Mouse (Mus musculus) cerebellum, adult (tissue): ENCODE data around the gene Pdcd6ip.
"Not testable (repeated sequence)": the region's sequence is repeated elsewhere in the genome, so short reads cannot be mapped to it uniquely, and the experiment has no call there.

Experiments used
- ATAC-seq: cut with Nextera tagmentation; 2 replicates; pipeline ENCODE4 v1.9.2; 2017; ENCODE audit warnings: mild to moderate bottlenecking, moderate library complexity, mixed read lengths; ENCODE audit not compliant: insufficient number of reproducible peaks, low FRiP score, low TSS enrichment

The Pdcd6ip gene

DNA sequence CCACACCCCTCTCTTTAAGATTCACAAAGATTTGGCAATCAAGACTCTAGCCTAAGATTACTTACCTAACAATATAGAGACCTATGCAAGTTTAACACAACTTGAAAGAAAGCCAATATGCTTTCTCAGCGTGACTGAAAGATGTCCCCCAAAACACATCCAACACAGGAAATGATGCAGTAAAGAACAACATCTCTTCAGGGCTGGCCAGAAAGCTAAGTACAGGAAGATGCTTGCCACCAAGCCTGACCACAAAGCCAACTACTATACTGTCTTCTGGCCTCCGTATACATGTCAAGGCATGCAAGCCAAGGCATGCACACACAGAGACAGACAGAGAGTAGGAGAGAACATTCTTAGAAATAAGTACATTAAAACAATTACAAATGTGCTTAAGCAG, 2.0 kb downstream of the Pdcd6ip start:
- no peak for ATAC-seq

GRCm38 (mm10) chr9:113701441-113702160, 6.5 kb downstream of the Pdcd6ip start:
- ATAC-seq = no peak

- no peak for ATAC-seq
Measured at GRCm38 (mm10) chr9:113687461-113687860, 20.6 kb downstream of the Pdcd6ip start.

DNA sequence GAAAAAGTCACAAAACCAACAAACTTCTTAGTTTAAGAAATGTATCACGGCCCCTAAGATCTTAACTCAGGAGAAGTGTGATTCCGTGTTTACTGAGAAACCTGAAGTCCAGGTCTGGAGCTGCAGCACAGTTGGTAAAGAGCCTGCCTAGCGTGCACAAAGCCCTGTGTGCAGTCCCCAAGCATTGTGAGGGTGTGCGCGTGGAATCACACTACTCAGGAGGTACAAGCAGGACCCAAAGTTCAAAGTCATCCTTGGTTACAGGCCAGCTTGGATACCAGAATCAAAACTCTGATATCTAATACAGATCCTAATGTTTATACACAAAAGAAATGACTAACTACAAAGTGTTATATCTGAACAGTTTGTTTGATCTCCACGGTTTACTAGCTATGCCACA, 34.3 kb downstream of the Pdcd6ip start:
- ATAC-seq = no peak

DNA sequence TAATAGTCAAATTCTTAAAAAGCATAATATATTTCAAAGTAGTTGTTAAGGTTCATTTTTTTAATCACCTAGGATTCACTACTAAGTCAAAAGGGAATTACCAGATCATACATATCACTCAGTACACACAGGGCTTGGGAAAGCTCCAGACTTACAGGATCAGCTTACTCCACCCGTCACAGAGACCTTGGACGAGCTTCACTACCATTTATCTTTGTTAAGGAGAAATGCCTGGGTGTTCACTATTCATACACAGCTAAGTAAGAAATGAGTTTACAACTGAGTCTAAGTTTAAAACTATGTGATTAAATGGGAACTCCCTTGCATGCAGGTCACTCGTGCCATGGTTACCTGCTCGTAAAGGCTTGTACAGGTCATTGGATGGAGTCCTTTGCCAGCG, 35.7 kb downstream of the Pdcd6ip start:
- ATAC-seq = no peak

DNA sequence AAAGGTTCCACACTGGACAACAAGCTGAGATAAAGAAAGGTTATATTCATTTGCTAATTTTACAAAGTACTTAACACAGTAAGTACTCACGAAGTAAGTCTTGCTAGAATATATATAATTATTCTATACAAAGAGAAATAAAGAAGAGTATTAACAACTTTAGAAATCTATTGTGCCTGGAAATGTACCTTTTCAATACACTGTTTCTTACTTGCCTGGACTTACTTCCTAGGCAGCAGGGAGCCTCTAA, 37.3 kb downstream of the Pdcd6ip start:
- no peak for ATAC-seq

DNA sequence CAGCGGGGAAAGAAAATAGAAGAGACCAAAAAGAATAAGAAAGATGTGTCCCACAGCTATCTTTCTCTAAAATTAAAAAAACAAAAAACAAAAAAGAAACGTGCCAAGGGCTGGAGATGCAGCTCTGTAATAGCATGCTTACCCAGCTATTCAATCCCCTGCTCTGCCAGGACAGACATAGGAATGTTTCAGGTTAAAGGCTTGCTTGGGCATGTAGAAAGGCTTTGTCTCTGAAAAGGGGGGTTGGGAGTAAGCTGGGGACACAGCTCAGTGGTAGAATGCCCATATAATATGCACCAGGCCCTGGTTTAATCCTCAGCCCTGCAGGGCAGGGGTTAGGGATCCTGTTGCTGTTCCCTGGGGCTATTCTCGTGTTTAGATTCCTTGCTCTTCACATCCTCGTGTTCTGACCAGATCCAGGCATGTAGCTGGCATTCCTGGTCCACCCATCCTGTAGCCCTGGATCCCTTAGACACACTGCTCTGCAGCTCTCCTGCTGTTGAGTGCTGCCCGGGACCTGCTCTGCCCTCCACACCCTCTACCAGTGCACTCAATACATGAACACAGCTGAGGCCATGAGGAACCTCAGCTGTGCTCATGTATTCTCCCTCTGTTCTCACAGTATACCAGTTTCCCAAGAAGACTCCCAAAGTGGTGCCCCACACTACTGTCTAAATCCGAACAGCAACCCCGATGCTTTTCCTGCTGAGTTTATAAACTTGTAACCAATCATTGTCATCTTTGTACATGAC, 37.8 kb downstream of the Pdcd6ip start:
- ATAC-seq = no peak

DNA sequence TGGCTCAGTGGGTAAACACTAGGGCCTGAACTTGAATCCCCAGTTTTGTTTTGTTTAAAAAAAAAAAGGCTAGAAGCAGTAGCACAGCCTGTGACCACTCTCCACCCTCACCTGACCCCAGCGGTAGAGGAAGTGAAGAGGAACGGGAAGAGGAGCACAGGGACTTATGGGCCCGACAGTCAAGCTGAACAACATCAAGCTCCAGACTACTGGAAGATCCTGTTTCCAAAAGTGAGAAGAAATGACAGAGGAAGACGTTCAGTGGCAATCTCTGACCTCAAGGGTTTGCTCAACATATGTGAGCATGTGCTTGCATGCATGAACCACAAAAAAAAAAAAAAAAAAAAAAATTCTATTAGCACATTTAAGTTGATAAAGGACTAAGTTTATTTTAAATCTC, 44.6 kb downstream of the Pdcd6ip start:
- ATAC-seq = no peak

GRCm38 (mm10) chr9:113657837-113658236, 50.2 kb downstream of the Pdcd6ip start:
- no peak for ATAC-seq

DNA sequence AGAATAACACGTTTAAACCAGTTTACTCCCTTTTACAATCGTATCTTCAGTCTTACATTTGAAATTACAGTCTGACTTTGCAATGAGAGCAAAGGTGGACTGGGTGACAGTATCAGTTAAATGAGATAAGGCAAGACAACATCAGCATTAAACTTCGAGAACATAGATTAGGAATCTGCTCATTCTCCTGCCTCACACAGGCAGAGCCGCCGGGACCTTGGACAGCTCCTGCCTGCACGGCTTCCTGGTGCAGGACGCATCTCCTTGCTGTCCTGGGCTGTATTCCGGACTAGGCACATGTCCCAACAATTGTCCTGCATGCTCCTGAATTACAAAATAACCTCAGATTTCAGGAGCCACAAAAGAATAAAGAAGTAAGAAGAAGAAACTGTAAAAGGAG, 54.5 kb downstream of the Pdcd6ip start:
- no peak for ATAC-seq

DNA sequence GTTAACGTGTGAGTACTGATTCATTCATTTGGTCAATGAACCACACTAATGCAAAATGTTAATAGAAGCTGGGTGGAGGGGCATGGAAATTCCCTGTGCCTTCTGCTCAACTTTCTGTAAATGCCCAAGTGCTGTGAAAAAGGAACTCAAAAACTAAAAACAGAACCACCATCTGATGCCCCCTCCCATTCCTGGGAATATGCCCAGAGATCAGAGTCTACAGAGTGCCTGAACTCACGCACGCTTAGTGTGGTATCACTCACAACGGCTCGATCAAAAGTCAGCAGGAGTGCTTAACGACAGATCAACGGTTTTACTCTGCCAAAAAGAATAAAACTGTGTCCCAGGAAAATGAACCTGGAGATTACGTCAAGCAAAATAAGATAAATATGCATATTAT, 57.3 kb downstream of the Pdcd6ip start:
- ATAC-seq = no peak

DNA sequence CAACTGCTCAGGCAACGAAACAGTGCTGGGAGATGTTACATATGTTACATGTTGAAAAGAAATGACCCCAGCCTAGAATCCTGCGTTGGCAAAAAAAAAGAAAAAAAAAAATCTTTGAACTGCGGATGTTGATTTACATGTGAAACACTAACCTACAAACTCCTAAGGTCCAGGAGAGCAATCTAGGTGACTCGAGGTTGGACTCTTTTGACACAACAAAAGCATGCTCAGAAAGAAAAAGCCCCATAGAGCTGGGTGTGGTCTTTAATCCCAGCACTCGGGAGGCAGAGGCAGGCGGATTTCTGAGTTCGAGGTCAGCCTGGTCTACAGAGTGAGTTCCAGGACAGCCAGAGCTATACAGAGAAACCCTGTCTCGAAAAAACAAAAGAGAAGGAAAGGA, 58.8 kb downstream of the Pdcd6ip start:
- not testable (repeated sequence) for ATAC-seq

GRCm38 (mm10) chr9:113645837-113646169, 62.3 kb downstream of the Pdcd6ip start:
- ATAC-seq = peak; percentile 18; the same call in 1 of the 2 replicates

GRCm38 (mm10) chr9:113645153-113645836, 62.8 kb downstream of the Pdcd6ip start:
- 0 out of 2 replicates have a peak, but pooled peaks have one; percentile 10 for ATAC-seq

DNA sequence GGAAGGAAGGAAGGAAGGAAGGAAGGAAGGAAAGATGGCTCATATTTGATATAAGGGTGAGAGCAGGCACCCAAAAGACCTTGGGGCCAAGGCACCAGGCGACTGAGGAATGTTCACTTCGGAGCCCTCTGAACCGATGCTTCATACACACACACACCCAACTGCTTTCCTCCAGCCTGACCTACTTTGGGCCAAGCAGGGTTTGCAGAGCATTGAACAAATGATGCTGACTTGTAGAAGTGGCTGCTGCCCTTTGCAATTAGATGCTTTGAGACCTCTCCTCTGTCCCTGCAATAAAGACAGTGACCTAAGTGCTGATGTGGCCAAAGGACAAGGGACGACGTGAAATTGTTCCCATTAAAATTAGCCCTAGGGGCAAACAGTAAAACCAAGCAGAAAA, 63.4 kb downstream of the Pdcd6ip start:
- no peak for ATAC-seq

- peak; percentile 81 for ATAC-seq
Measured at GRCm38 (mm10) chr9:113644076-113644475, 64.0 kb downstream of the Pdcd6ip start.

GRCm38 (mm10) chr9:113643669-113644068, 64.4 kb downstream of the Pdcd6ip start:
- ATAC-seq = no peak

- ATAC-seq = no peak
Measured at GRCm38 (mm10) chr9:113634986-113635385, 73.1 kb downstream of the Pdcd6ip start.

- ATAC-seq = no peak
Measured at GRCm38 (mm10) chr9:113633168-113633744, 74.8 kb downstream of the Pdcd6ip start.

DNA sequence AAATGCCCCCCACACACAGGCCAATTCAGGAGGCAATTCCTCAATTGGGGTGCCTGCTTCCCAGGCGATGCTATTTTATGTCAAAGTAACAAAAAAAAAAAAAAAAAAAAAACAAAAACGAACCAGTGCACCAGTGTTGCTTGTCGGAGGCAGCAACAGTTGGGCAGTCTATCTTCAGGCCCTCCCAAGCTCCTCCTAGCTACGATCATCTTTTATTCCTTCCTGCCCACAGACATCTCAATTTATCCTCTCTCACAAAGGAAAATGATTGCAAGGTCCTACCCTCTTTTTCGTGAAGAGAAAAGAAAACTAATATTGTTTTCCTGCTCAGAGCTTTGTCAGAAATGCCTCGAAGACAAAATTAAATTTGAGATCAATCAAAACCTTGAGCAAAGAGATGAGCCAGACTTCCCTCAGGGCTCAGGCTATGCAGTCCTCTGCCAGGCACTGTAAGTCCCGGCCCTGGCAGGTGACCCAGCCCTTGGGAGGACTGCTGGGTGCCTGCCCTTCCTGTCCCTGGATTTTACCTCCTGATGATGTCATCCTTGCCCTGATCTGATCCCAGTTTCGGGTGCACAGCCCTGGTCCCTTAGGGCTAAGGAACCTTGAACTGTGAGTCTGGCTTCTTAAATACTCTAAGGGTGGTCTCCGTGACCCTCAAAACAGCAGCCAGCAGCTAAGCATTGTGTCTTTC, 75.6 kb downstream of the Pdcd6ip start:
- ATAC-seq = no peak

DNA sequence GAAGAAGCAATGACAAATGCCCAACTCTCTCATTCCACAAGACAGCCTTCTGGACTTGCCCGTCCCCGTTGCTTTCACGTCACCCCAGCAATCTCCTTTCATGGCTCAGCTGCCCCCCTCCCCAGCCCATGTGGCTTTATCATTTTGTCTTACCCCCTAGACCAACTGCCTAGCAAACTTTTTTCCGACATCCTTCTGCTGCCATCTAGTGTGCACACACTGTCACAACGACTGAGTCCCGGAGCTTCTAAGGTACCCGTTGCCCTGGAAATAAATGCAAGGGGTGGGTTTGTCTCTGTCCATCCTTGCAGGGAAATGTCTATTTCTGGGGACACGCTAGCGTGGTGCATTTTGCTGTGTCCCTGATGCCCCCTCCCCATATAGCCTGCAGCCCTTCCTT, 78.4 kb downstream of the Pdcd6ip start:
- ATAC-seq = no peak
